Mouse (Mus musculus) liver (tissue): ENCODE results near the gene Trpm8.

ENCODE experiments used
- DNase-seq: peaks from one replicate; pipeline ENCODE4 v3.0.0-alpha.2; 2020; ENCODE audit warnings: mixed read lengths

The Trpm8 gene

DNA sequence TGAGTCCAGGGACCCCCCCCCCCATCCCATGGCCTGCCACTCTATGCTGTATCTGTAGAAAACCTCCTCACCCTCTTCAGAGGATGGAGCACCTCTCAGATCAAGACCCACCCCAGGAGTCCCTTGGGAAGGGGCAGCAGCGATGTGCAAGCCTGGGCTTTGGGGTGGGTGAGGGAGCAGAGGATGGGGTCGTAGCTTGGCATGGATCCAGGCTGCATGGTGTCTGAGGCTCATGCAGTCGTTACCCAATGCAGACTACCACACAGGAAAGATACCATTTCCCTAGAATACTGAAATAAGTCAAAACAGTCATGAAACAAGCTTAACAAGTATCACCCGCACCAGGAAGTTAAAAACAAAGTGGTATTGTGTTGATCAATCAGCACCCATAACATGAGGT lies 28.8 kb upstream of the Trpm8 start:
- no peak for DNase-seq

DNA sequence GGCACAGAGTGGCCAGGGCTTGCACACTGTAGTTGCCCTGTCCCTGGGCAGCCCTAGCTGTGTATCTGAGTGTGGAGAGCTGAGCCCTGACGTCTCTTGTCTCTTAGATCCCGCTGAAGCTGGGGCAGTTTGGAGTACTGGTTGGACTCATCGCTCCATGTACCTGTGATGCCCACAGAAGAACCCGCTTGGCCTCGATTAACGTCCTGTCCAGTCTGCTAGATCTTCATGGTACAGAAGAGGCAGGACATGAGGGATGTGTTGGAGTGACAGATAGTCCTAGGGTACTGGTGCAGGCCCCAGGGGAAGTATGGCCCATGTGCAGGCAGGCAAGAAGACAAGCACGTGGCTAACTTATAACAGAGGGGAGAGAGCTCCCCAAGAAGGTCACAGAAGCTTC lies 27.9 kb upstream of the Trpm8 start:
- DNase-seq = no peak

DNA sequence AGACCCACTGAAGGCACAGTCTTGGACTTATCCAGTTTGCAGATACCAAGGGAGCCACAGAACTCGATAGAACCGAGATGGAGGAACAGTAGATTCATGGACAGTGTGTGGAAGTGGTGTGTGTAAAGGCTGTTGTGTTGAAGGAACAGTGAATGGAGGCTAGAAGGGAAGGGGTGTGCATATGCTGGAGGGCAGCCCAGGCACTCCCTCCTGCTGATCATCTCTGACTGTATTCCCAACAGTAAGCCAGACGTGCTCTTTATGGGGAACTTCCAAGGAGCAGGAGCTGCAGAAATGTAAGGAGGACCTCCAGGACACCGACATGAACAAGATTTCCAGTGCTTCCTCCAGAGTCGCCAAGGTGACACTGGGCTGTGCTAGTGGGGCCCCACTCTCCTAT lies 27.4 kb upstream of the Trpm8 start:
- DNase-seq = no peak

DNA sequence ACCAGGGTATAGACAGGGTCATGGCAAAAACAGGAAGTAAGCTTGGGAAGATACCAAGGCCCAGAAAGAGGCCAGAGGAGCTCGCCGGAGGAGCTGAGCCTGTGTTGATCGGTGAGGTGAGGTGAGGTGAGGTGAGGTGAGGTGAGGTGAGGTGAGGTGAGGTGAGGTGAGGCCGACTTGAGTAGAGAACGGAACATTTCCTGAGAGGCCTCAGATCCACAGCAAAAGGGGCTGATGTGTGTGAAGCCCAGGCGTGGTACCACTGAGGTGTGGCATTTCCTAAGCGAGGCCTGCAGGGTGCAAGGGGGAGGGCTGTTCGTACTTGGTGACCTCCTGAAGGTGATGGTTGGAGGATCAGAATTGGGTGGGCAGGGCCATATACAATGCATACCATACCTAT lies 24.4 kb upstream of the Trpm8 start:
- no peak for DNase-seq

DNA sequence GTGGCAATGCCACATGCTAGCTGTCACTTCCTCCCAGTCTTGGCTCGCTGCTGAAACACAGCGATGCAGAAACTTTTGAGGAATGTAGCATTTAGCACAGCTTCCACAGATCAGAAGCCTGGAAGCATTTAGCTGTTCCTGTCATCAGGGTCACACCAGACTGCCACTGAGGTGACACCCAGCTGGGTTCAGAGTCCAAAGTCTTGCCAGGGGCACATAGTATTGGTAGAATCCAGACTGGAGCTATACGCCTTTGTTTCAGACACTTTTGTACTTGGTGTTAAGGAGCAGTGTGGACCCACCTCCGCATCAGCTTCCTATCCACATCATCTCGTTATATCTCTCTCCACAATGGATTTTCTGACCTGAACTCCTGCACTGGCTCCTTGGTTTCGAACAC lies 23.9 kb upstream of the Trpm8 start:
- DNase-seq = no peak

DNA sequence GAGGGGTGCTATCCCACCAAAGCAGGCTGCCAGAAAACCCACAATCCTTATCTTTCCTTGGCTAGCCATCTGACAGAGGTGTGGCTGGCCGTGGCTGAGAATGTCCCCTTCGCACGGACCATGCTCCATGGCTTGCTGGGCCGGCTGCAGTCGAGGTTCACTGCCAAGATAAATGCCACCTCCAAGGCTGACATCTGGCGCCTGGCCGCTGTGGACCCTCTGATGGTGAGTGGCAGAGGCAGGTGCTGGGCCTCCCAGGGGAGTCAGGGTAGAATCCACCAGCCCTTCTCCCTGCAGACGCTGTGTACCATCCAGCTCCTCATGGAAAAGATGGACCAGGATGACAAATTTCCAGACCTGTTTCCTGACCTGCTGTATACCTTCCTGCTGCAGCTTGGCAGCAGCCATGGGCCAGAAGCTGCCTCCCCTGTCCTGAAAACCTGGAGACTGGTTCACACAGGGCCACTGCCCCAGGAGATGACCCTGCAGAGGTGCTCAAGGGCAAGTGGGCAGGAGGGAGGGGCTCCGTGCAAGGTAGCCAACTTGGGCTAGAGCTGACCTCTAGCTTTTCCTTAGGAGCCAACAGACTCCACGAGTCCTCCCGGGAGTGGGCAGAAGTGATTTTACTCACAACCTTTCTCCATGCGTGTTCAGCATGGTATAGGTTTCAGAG lies 22.5 kb upstream of the Trpm8 start:
- no peak for DNase-seq

DNA sequence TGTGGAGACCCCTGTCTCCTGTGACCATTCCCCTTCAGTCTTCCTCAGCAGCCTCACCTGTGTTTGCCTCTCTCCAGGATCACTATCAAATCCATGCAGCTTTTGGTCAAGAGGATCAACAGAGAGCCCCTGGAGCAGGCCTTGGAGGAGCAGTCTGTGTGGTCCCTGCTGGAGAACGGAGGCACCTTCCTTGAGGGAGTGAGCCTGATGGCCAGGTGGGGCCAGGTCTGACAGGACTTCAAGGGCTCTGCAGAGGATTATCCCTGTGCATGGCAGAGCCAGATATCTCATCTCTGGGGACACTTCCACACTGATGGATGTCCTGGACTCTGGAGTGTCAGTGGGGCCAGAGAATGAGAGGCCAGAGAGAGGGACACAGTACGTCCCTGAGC lies 22.0 kb upstream of the Trpm8 start:
- no peak for DNase-seq

DNA sequence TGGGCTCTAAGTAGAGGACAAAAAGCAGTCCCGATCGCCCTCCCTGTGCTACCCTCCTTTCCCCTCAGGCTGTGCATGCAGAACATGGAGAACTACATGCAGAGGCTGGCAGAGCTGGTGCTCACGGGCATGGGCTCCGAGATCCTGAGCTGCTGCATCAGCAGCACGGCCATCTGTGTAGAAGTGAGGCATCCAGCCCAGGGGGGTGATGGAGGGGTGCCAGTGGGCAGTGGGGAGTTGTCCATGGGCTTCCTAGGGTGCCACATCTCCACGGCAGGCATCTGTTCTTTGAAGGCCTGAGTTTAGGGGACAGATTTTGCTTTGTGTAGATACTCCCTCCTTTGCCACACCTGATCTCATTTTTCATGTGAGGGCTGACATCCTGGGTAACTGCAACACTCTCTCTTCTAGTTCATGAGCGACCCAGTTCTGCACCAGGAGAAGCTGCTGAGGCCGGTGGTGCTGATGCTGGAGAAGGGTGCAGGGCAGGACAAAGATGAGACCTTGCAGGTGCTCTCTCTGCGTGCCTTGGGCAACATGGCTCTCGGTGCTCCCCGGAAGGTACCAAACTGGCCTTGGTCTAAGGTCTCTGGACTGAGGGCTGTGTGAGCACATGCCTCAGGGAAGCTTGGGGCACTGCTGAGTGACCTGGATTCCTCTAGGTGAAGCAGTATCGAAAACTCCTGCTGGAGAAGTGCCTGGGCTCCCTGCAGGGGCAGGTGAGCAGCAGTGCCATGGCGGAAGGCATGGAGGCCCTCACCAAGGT lies 21.3 kb upstream of the Trpm8 start:
- no peak for DNase-seq

DNA sequence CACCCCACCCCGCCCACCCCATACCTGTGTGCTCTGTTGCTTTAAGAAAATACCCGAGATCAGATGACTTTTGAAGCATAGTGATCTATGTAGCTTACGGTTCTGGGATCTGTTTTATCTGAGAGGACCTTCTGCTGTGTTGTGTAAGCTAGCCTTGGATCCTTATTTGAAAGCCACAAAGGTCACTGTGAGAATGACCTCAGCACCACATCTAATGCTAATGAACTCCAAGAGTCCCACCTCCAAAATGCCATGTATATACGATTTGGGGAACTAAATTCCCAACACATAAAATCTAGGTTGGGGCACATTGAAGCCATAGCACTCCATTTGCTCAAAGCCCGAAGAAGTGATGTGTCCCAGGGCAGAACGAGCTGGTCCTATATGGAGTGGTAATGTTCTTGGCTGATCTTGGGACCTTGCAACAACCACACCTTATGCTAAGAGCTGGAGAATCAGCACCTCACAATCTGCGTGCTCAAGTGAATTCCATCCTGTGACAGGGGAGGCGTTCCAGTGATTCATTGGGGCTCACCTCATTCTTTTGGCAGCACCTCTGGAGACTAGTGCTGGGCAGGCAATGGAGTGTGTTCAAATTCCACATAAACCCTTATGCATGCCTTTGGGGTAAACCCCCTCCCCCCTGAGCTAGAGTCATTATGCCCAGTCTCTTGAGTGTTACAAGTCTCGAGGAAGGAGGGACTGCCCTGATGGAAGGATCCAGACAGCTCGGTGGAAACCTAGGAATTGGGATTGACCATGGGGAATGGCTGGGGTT lies 20.4 kb upstream of the Trpm8 start:
- DNase-seq = no peak

DNA sequence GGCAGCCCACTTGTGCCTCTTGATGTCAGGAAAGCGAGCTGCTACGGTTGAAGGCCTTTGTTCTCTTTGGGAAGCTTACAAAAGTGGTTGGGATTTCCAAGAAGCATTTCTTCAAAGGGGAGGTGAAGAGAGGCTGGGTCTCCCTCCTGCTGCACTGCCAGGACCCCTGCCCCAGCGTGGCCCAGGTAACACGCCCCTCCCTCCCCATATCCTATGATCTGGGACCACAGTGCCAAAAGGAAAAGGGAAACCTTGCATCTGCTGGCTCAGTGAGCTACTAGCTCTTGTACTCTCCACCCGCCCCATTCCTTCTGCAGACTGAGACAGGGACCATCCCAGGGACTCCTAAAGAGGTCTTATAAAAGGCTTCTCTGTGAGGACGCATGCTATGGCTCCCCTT lies 19.8 kb upstream of the Trpm8 start:
- DNase-seq = no peak

DNA sequence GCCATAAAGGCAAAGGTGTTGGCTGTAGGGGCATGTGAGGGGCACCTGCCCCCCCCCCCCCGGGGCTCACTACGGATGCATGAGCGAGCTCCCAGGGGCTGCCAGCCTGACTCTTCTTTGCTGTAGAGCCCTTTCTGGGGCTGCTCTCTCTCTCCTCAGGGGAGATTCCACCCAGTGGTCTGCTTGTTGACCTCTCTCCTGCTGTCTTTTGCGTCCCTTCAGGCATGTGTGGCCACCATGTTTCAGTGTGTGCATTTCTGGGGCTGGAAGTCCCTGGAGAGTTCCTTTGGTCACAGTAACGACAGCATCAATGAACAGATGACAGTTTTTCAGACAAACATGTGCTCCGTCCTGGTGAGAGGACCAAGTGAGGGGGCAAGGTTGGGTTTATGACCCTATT lies 19.1 kb upstream of the Trpm8 start:
- no peak for DNase-seq

DNA sequence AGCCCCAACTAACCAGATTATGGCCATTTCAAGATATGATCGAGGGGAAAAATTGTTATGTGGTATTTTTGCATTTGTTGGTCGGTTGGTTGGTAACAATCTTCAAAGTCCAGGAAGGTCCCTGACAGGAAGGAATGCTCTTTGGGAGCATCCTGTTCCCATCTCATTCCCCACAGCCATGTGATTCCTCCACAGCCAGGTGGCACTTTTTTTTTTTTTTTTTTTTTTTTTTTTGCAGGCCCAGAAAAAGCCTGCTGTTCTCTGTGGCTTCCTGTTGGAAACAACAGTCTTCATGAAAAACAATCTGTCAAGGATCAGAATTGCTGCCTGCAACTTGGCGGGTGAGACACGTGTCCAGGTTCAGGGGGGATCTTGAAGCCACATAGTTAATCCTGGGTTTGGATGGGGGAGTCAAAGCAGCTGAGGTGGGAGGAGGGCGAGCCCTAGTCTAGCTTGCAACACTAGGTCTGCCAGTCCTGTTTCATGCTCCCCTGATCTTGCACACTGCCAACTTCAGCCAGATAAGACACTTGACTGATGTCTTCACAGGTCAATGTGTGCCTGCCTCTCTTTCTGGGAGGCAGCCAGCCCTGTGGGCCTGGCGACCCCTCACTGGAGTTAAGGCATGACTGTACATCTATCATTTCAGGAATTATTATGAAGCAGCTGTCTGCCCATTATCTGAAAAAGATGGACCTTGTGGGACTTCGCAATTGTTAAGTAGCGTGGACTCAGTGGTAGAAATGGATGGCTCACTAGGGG lies 18.4 kb upstream of the Trpm8 start:
- DNase-seq = peak; percentile 57

DNA sequence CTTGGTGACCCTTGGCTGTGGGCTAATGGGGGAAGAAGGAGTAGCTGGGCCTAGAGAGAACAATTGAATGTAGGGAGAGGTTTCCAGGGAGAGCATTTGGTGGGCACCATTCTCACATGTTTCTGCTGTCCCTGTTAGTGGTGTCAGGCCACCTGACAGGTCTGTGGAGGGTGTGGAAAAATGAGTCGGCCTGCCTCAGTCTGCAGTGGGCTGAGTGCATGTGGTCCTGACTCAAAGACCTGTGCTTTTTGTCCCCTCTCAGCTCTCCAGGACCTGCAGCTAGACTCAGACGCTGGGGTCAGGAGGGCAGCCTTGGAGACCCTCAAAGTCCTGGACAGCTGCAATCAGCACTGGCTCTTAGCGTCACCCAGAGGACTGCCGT lies 17.8 kb upstream of the Trpm8 start:
- no peak for DNase-seq

DNA sequence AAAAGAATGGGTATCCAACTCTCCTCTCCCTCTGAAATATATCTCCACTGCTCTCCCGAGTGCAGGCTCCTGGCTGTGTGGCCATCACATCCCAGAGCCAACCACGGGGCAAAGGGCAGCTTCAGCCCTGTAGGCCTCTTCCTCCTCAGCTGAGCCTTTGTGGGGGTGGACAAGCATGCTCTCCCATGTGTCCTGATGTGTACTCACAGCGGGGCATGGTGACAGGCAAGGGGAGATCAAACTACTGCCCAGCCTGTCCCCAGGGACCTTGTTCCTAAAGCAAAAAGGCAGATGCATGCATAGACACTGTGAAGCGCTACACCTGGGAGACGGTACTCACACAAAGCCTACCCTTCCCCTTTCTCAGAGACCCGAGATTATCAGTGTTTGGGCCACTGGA lies 17.3 kb upstream of the Trpm8 start:
- DNase-seq = peak; percentile 78

DNA sequence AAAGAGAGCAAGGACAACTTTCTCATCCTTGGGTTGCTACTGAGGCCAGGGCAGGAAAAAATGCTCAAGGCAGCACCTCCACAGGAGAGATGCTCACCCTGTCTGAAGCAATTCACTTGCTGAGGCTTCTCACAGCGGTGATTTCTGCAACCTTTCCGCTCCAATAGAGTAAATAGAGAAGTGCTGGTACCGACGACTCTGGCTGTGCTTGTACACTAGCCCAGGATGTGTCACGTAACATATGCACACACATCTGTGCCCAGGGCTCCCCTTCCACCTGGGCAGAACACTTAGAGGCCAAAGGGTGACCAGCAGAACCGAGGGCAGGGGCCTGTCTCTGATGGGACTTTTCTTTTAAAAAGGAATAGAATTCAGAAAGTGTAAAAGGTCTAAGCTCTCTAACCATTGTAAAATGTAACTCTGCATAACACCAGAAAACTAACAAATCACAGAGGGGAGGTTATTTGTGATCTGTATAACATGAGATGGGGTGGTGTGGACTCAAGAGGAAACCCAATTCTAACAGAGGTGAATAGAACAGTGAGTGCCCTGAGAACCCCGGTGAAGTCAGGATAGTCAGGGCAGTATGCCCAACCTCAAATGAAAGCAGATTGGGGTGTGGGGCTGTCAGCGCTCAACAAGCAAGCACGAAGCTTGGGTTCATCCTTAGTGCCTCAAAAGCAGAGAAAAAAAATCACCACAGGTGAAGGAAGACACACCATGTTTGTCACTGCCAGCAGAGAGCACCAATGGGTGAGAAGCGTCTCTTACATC lies 16.7 kb upstream of the Trpm8 start:
- no peak for DNase-seq

DNA sequence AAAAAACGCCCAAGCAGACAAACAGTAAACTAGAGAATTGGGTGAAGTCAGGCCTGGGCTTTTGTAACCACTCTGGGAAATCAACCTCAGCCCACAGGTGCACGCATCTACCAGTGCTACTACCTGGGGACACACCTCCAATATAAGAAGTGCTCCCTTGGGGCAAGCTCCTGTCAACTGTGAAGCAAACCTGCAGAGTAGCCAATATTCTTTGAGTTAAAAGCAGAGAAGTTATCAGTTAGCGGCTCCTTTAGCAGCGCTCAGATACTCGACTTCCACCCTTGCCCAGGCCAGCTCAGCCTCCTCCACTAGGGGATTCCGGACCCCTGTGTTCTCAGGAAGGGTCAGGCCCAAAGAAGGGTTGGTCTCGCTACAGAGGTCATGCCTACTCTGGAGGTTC lies 15.8 kb upstream of the Trpm8 start:
- DNase-seq = no peak

DNA sequence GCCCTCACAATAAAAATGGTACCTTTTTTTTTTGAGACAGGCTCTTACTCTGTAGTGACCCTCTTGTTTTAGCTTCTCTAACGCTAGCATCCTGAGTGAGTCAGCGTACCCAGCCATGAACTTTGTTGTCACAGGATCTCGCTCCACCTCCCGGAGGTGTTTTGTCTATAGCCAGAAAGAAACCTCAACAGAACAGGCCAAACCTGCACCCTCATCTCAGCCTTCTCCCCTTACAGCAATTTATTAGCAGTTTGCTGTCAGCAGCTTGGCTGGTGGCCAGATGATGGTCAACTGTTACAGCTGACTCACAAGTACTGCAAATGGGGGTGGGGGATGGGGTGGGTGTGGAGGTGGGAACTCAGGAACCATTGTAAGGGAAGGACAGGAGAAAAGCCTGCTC lies 15.2 kb upstream of the Trpm8 start:
- DNase-seq = peak; percentile 74

DNA sequence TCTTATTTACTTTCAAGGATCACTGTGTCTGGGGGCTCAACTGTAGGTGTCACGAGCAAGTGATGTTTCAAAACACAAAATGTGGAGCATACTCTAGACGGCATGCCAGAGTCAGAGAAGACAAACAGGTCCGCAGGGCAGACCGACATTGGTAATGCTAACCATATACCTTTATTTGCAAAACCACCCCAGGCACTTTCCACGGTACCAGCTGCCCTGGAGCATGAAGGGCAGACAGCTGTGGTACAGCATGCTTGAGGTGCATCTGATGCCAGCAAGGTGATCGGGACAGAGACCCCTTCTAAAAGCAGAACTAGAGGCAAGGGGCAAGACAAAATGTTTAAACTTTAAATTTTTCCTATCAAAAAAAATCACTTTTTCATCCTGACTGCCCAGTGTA lies 14.5 kb upstream of the Trpm8 start:
- no peak for DNase-seq

DNA sequence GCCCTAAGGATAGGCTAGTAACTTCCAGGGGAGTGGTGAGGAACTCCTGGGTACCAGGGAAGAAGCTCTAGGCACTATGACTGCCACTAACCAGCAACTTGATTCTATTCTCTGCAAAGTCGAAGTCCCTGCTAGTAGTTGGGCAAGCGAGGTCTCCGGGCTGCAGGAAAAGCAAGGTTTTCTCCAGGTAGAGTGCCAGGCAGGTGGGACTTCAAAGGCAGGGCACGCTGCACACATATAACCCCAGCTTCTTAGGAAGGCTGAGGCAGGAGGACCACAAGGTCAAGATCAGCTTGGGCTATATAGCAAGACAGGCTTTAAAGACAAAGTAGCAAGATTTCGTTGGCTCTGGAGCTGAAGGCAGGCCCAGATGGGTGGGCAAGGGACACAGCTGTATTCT lies 13.7 kb upstream of the Trpm8 start:
- DNase-seq = no peak

DNA sequence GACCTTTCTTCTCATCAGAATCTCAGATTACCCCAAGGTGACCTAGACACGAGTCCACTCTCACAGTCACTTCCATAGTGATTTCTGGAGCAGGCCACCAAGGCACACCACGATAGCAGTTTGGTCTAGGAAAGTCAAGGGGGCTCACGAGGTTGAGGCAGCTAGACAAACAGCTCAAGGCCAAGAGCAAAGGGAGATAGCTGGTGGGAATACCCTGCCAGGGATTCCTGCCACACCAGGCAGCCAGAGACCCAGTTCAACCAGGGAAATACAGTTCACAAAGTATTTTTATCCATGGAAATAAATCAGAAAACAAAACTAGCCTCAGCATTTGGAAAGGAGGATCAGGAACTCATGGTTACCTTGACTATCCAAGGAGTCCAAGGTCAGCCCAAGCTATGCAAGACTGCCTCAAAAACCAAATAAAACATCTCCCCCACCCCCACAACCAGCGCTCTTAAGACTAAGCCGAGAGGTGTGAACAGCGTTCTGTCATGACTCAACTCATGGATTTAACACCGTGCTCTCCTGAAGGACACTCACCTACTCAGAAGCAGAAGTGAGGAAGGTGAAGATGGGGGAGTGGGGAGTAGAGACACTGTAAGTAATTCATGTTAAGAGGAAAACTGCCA lies 13.1 kb upstream of the Trpm8 start:
- DNase-seq = no peak

DNA sequence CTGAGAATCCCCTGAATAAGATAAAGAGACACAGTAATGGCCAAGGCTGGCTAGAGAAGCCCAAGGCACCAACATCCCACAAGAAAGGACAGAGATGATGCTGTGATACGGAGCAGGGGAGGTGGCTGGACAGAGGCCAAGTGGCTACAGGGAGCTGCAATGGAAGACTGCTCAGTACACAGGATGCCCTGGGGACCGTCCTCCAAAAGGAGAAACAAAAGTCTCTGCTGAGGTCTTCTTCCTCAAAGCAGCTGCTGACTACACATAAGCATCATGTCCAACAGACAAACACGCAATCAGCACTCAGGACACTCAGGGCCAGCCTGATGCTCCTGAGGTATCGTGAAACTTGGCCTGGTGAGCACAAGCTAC lies 12.6 kb upstream of the Trpm8 start:
- DNase-seq = no peak

DNA sequence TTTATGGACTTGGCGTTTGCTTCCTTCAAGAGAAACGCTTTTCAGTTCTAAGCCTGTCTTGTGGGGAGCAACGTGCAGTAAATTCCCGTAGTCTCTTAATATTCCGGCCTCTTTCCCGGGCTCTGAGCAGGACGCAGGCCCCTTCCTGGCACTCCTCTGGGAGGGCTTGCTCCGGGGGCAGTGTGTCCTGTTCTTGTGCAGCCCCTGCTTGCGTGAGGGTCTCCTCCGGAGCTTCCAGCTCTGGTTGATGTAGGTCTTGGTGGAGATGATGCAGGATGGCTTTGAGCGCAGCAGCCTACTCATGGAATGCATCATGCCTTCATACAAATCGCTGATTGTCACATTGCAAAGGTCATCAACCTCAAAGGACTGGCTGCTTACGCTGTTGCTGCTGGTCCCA lies 11.3 kb upstream of the Trpm8 start:
- DNase-seq = no peak
